Mouse (Mus musculus): Measurements from ENCODE around the gene Itpr2.

DNA sequence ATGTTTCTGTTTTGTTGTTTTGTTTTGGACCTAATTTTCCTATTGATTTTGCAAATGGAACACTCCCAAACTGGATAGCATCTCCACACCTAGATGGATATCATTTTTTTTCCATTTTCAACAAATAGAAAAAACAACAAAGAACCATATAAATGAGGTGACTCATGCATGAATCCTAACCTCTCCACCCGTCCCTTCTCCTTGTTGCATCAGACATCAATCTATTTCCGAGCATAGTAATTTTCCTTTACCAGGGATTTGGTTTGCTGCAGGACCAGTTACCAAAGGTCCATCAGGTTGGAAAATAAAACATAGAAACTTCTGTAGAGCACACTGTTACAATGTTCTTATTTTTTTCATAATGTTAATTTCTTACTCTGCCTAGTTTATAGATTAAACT lies 17.0 kb upstream of the Itpr2 start:
- TF ChIP-seq CTCF (conservative IDR thresholded peaks at IDR 0.05; ENCODE audit: insufficient read depth, insufficient read length, low read depth, low read length) = no peak
- no peak for TF ChIP-seq POLR2A (IDR thresholded peaks at IDR 0.05; ENCODE audit: low read depth, low read length)

Data from kidney, adult 2 months (tissue).